29 mouse cellular contexts compared by ENCODE assay signal in the genomic region with DNA sequence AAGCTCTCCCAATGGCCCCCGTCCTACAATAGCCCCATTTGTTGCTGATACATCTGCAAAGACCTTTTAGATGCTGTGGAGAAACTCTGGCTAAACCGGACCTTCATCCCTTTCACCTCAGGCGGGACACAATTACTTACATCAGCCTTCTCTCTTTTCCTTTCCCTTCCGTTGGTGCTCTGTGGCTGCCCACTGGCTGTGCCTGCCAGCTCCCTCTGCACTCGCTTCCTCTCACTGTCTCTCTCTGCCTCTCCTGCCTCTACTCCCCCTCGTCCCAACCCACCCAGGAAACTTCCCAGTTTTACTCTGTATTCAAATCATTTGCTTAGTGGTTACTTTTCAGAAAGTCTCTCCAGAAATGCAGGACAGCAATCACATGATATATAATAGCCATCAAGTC. TPM values are rescaled to one million over a fixed set of nuclear protein-coding genes. Genes with fewer than 3 reads are reported as not detected.
"Had no signal": no experiment of that assay in that cellular context is flagged by ENCODE, and none has a peak within 500 bp of the region (broad histone marks: within the 10 kb centered on the region; RNA-seq: fewer than 3 reads in every experiment).

No protein-coding gene starts in this region.

- H3K9ac ChIP-seq: kidney, embryonic 15.5 days; liver, embryonic 13.5 days; midbrain, embryonic 13.5 days had no signal

- ATAC-seq: midbrain, embryonic 13.5 days; midbrain, embryonic 16.5 days had no signal

- H3K4me1 ChIP-seq: kidney, embryonic 15.5 days; midbrain, embryonic 10.5 days; midbrain, embryonic 13.5 days had no signal

- H3K4me2 ChIP-seq: kidney, embryonic 15.5 days; liver, embryonic 13.5 days; midbrain, embryonic 13.5 days had no signal

- DNase-seq: kidney, adult 8-10 months; kidney, postnatal 10 days; kidney, postnatal 36 days; layer of hippocampus, postnatal 36 days; liver, embryonic 13.5 days; lung, adult 2 months; right cerebral cortex, adult 18-20 months; right cerebral cortex, postnatal 14 days; right cerebral cortex, postnatal 4 days; thymus, adult 18-20 months; thymus, postnatal 36 days had no signal

- H3K4me3 ChIP-seq: kidney, embryonic 15.5 days; left cerebral cortex, adult 2 months; liver, embryonic 13.5 days; midbrain, embryonic 10.5 days; midbrain, embryonic 13.5 days; myocyte had no signal

- H3K27ac ChIP-seq: kidney, embryonic 15.5 days; left cerebral cortex, adult 2 months; liver, embryonic 13.5 days; midbrain, embryonic 10.5 days; midbrain, embryonic 13.5 days; stomach, postnatal 0 days had no signal

- H3K9me3 ChIP-seq: kidney, embryonic 15.5 days; liver, embryonic 13.5 days; midbrain, embryonic 10.5 days; midbrain, embryonic 13.5 days had no signal

- H3K36me3 ChIP-seq: kidney, embryonic 15.5 days; liver, embryonic 13.5 days; midbrain, embryonic 10.5 days; midbrain, embryonic 13.5 days had no signal

- H3K27me3 ChIP-seq: liver, embryonic 13.5 days; midbrain, embryonic 13.5 days had no signal

RNA-seq across cellular contexts. Expression of gene Erich4, which starts 5.6 kb away (rescaled TPM):
- total RNA-seq: layer of hippocampus, adult 8-10 months; layer of hippocampus, postnatal 10 days; left cerebral cortex, adult 2 months; left cerebral cortex, postnatal 36 days; liver, adult 2 months; monocyte, adult 5-6 weeks had no signal
- polyA plus RNA-seq: limb, embryonic 11.5 days; limb, embryonic 14.5 days; liver, adult 2 months; lung, adult 2 months; midbrain, embryonic 10.5 days; midbrain, embryonic 13.5 days; midbrain, embryonic 16.5 days; myocyte; neural tube, embryonic 11.5 days; neural tube, embryonic 14.5 days; stomach, embryonic 14.5 days; stomach, postnatal 0 days; urinary bladder, adult 2 months had no signal
